25 mouse cellular contexts compared by ENCODE assay signal in the genomic region with DNA sequence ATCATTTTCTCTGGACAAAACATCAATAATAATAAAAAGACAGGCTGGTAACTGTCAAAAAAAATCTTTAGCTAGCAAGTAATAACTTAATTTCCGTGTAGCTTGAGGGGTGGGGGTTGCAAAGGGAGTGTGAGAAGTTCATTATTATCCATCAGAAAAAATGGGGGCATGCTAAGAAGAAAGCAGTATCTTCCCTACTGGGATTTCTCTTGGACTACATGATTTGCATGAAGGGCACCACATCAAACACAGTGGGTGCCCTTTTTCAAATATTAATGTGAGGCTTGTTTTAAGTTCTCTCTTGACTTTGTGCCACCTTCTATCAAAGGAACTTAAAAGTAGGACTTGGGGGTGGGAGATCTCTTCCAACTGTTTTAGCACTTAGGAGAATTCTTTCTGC.
"Had no signal": no experiment of that assay in that cellular context is flagged by ENCODE, and none has a peak within 500 bp of the region (broad histone marks: within the 10 kb centered on the region; RNA-seq: fewer than 3 reads in every experiment).

No protein-coding gene starts in this region.

- H3K27me3 ChIP-seq: heart, embryonic 13.5 days; heart, embryonic 15.5 days; hindbrain, embryonic 13.5 days; hindbrain, embryonic 15.5 days; kidney, embryonic 15.5 days; limb, embryonic 12.5 days had no signal

- DNase-seq: gastrocnemius, postnatal 14 days; gastrocnemius, postnatal 36 days; heart, adult 11 months; heart, adult 2 months; heart, postnatal 14 days; heart, postnatal 36 days; kidney, adult 11 months; kidney, adult 2 months; kidney, adult 9 months; kidney, postnatal 14 days; kidney, postnatal 36 days; layer of hippocampus, adult 9-11 months; layer of hippocampus, postnatal 36 days; left cerebral cortex, postnatal 4 days; liver had no signal

- H3K27ac ChIP-seq: heart, adult 2 months; heart, embryonic 13.5 days; heart, embryonic 15.5 days; hindbrain, embryonic 13.5 days; hindbrain, embryonic 15.5 days; hindbrain, postnatal 0 days; kidney, embryonic 15.5 days; kidney, postnatal 0 days; limb, embryonic 12.5 days had no signal

- H3K36me3 ChIP-seq: heart, embryonic 13.5 days; heart, embryonic 15.5 days; hindbrain, embryonic 13.5 days; hindbrain, embryonic 15.5 days; kidney, embryonic 15.5 days; limb, embryonic 12.5 days had no signal

- H3K4me3 ChIP-seq: heart, adult 2 months; heart, embryonic 13.5 days; heart, embryonic 15.5 days; hindbrain, embryonic 13.5 days; hindbrain, embryonic 15.5 days; kidney, embryonic 15.5 days; limb, embryonic 12.5 days had no signal

- H3K9ac ChIP-seq: heart, embryonic 13.5 days; heart, embryonic 15.5 days; hindbrain, embryonic 13.5 days; hindbrain, embryonic 15.5 days; kidney, embryonic 15.5 days; limb, embryonic 12.5 days had no signal

- H3K4me2 ChIP-seq: heart, embryonic 11.5 days; heart, embryonic 13.5 days; heart, embryonic 15.5 days; hindbrain, embryonic 13.5 days; hindbrain, embryonic 15.5 days; kidney, embryonic 15.5 days; limb, embryonic 12.5 days had no signal

- ATAC-seq: hindbrain, postnatal 0 days; intestine, embryonic 16.5 days had no signal

- H3K9me3 ChIP-seq: heart, embryonic 13.5 days; heart, embryonic 15.5 days; hindbrain, embryonic 13.5 days; hindbrain, embryonic 15.5 days; kidney, embryonic 15.5 days; limb, embryonic 12.5 days had no signal

- H3K4me1 ChIP-seq: heart, embryonic 13.5 days; heart, embryonic 15.5 days; hindbrain, embryonic 13.5 days; hindbrain, embryonic 15.5 days; kidney, embryonic 15.5 days; limb, embryonic 12.5 days had no signal
